Mouse (Mus musculus): ENCODE measurements around the gene Ptgs2. TPM values are rescaled to one million over a fixed set of nuclear protein-coding genes. Genes with fewer than 3 reads are reported as not detected.

The Ptgs2 gene
- polyA plus RNA-seq, 1 experiment from 2014 or later = not detected

Small RNA genes lying within 50 kb of the gene (microRNA-seq; reads per million reads assigned to microRNA genes)
- not detected for gene Gm44329

Other genes with a start within 250 kb of the Ptgs2 start
- gene Pla2g4a, start 138.7 kb upstream of the Ptgs2 start, polyA plus RNA-seq (2015; fragmentation: Nextera tagmentation; extraction: Ambion mirVana) = 1.1 and 1.4 TPM in 2 replicates
- gene Pdc, start 219.4 kb downstream of the Ptgs2 start, polyA plus RNA-seq (2015; fragmentation: Nextera tagmentation; extraction: Ambion mirVana) = not detected in 2 replicates